Mouse (Mus musculus): ENCODE measurements around the gene Afmid.

GRCm38 (mm10) chr11:117778031-117778430, 47.7 kb upstream of the Afmid start:
- no peak for TF ChIP-seq CTCF (IDR thresholded peaks at IDR 0.05; ENCODE audit: borderline replicate concordance, insufficient read depth, low read length)
- TF ChIP-seq POLR2A (IDR thresholded peaks at IDR 0.05; ENCODE audit: low read depth, low read length) = no peak

All from embryonic fibroblast, embryonic 13.5 days (primary cell).